Mouse (Mus musculus) limb, embryonic 10.5 days (tissue): ENCODE results near the gene Kctd14. TPM values are rescaled to one million over a fixed set of nuclear protein-coding genes. Genes with fewer than 3 reads are reported as not detected.

Source experiments
- polyA plus RNA-seq: library from polyadenylated mRNA; unstranded; fragments of >200 nt; fragmentation: Nextera tagmentation; extraction: Ambion mirVana; gene quantifications from 2 replicates; pipeline ENCODE4 v1.2.1, GENCODE M21; 2016

Gene Kctd14
- polyA plus RNA-seq, 1 experiment from 2014 or later: 0.69 TPM

Other genes with a start within 250 kb of the Kctd14 start
- 1.6 and 2.0 TPM in 2 replicates for gene Usp35, start 119.3 kb upstream of the Kctd14 start, polyA plus RNA-seq
- gene Kctd21, start 119.0 kb upstream of the Kctd14 start, polyA plus RNA-seq: 3.5 and 4.2 TPM in 2 replicates
- gene Alg8, start 79.7 kb upstream of the Kctd14 start, polyA plus RNA-seq: 53.4 and 55.2 TPM in 2 replicates
- 305 and 321 TPM in 2 replicates for gene Ndufc2, start 51.3 kb upstream of the Kctd14 start, polyA plus RNA-seq
- gene Thrsp, start 33.6 kb upstream of the Kctd14 start, polyA plus RNA-seq: 0.45 and 0.46 TPM in 2 replicates
- gene Ints4, start 29.6 kb downstream of the Kctd14 start, polyA plus RNA-seq: 64.5 and 69.7 TPM in 2 replicates
- 28.7 and 39.8 TPM in 2 replicates for gene Aamdc, start 128.2 kb downstream of the Kctd14 start, polyA plus RNA-seq
- 23.0 and 25.6 TPM in 2 replicates for gene Rsf1, start 128.6 kb downstream of the Kctd14 start, polyA plus RNA-seq
- gene Clns1a, start 245.3 kb downstream of the Kctd14 start, polyA plus RNA-seq: 314 and 345 TPM in 2 replicates